Mouse (Mus musculus): ENCODE results near the gene Macc1. TPM values are rescaled to one million over a fixed set of nuclear protein-coding genes. Genes with fewer than 3 reads are reported as not detected.

Gene Macc1
- polyA plus RNA-seq (2014; fragmentation: Nextera tagmentation; extraction: Ambion mirVana) = 0.07 and 0.13 TPM in 2 replicates

DNA sequence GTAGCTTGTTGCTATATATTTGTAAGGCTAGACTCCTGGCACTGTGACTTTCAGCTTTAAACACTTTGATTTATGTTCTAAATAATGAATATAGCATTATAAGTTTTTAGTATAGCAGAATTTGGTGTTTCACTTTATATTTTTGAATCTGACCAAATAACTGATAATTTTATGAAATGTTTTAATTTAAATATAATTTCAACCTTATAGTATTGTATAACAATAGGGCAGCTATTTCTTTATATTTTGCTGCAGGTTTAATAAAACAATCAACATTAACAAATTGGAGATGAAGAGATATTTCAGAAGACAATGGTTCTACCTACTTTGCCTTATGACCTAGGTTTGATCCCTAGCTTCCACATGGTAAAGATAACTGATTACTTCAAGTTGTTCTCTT lies at the start of gene Macc1:
TSS of gene Macc1 (plus strand) at position 301 of the 400 bp plus-strand sequence.
- no peaks in the 10 kb centered on the region for H3K36me3 ChIP-seq (ENCODE audit: control insufficient read depth, insufficient read depth, low read length)
- H3K9ac ChIP-seq (ENCODE audit: low read depth, low read length) = no peak within 1 kb of the TSS
- no peaks in the 10 kb centered on the region for H3K27me3 ChIP-seq (ENCODE audit: control insufficient read depth, insufficient read depth, low read length)
- H3K27ac ChIP-seq (ENCODE audit: low read depth, low read length) = no peak within 1 kb of the TSS
- H3K4me3 ChIP-seq (ENCODE audit: low read depth, low read length) = no peak within 1 kb of the TSS
- no peak for ATAC-seq (replicated peaks; ENCODE audit: insufficient number of reproducible peaks, low FRiP score, low TSS enrichment)
- no peak within 1 kb of the TSS for H3K4me2 ChIP-seq
- no peaks in the 10 kb centered on the region for H3K9me3 ChIP-seq (replicated peaks; ENCODE audit: control insufficient read depth, low read length)
- H3K4me1 ChIP-seq (ENCODE audit: control insufficient read depth, insufficient read depth, low read length) = no peaks in the 10 kb centered on the region

DNA sequence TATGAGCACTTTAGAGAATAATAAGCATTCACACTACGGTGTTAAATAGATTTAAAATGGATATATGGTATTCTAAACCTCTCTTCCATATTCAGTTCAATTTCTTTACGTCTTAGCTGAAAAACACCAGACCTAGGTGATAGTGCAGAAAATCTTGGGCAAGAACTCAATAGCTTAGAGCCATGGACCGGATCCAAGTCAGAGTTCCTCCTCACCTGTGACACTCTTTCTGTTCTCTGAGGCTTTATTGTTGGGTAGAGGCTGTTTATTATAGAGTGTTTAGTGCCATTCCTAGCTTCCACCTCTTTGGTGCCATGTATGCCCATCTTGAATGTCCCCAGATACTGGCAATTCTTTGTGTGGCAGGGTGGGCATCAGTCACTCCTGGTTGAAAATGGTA lies 49.6 kb upstream of the Macc1 start:
- H3K27ac ChIP-seq (ENCODE audit: low read depth, low read length) = no peak overlapping the region
- no peak for ATAC-seq (replicated peaks; ENCODE audit: insufficient number of reproducible peaks, low FRiP score, low TSS enrichment)
- H3K4me3 ChIP-seq (ENCODE audit: low read depth, low read length) = no peak overlapping the region
- H3K36me3 ChIP-seq (ENCODE audit: control insufficient read depth, insufficient read depth, low read length) = no peaks in the 10 kb centered on the region
- no peaks in the 10 kb centered on the region for H3K4me1 ChIP-seq (ENCODE audit: control insufficient read depth, insufficient read depth, low read length)
- 83% methylated on average over 3 of the region's 3 CpGs for WGBS (ENCODE audit: insufficient replicate concordance)
- H3K9ac ChIP-seq (ENCODE audit: low read depth, low read length) = no peak overlapping the region
- H3K9me3 ChIP-seq (replicated peaks; ENCODE audit: control insufficient read depth, low read length) = no peaks in the 10 kb centered on the region
- H3K4me2 ChIP-seq = no peak overlapping the region
- H3K27me3 ChIP-seq (ENCODE audit: control insufficient read depth, insufficient read depth, low read length) = no peaks in the 10 kb centered on the region

DNA sequence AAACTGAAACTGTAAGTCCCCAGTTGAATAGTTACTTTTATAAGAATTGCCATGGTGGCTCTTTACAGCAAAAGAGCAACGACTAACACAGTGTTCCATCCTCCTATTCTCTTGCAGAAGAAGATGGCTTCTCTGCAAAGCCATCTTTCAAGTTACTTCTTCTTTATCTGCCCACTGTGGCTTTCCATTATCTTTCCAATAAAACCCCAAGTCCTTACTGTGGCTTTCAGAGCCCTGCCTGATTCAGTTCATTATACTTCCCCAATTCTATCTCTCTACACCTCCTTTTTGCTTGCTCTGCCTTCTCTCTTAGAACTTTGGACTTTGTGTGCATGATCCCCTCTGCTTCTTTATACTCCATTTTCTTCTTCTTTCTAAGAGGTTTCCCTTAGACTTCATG lies 45.3 kb upstream of the Macc1 start:
- WGBS (ENCODE audit: insufficient replicate concordance) = 76% methylated on average over 1 of the region's 1 CpGs
- no peak for ATAC-seq (replicated peaks; ENCODE audit: insufficient number of reproducible peaks, low FRiP score, low TSS enrichment)
- Histone ChIP-seq H3K4me3 (ENCODE audit: low read depth, low read length) (no peak overlapping the region), H3K27me3 (ENCODE audit: control insufficient read depth, insufficient read depth, low read length) (no peaks in the 10 kb centered on the region), H3K4me2 (no peak overlapping the region), H3K9me3 (replicated peaks; ENCODE audit: control insufficient read depth, low read length) (no peaks in the 10 kb centered on the region), H3K4me1 (ENCODE audit: control insufficient read depth, insufficient read depth, low read length) (no peaks in the 10 kb centered on the region), H3K9ac (ENCODE audit: low read depth, low read length) (no peak overlapping the region), H3K27ac (ENCODE audit: low read depth, low read length) (no peak overlapping the region), H3K36me3 (ENCODE audit: control insufficient read depth, insufficient read depth, low read length) (no peaks in the 10 kb centered on the region)

DNA sequence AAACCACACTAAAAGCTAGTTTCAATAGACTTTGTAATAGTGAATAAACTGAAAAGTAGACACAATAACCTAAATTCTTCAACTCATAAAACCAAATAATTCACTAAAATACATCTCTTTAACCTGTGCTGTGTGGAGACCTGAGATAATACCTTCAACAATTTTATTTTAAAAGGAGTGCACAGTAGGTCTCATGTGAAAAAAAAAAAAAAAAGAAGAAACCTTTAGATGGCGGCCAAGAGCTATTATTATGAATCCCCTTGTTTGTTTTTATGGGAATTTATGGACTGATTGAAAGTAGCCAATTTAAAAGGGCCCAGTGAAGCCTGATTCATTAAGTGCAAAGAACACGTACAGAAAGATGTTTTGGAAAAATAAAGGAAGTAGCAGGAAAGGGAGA lies 44.0 kb upstream of the Macc1 start:
- Histone ChIP-seq H3K4me2 (no peak overlapping the region), H3K4me1 (ENCODE audit: control insufficient read depth, insufficient read depth, low read length) (no peaks in the 10 kb centered on the region), H3K27me3 (ENCODE audit: control insufficient read depth, insufficient read depth, low read length) (no peaks in the 10 kb centered on the region), H3K4me3 (ENCODE audit: low read depth, low read length) (no peak overlapping the region), H3K27ac (ENCODE audit: low read depth, low read length) (no peak overlapping the region), H3K36me3 (ENCODE audit: control insufficient read depth, insufficient read depth, low read length) (no peaks in the 10 kb centered on the region), H3K9ac (ENCODE audit: low read depth, low read length) (no peak overlapping the region), H3K9me3 (replicated peaks; ENCODE audit: control insufficient read depth, low read length) (no peaks in the 10 kb centered on the region)
- WGBS (ENCODE audit: insufficient replicate concordance) = 75% methylated on average over 2 of the region's 2 CpGs
- no peak for ATAC-seq (replicated peaks; ENCODE audit: insufficient number of reproducible peaks, low FRiP score, low TSS enrichment)

DNA sequence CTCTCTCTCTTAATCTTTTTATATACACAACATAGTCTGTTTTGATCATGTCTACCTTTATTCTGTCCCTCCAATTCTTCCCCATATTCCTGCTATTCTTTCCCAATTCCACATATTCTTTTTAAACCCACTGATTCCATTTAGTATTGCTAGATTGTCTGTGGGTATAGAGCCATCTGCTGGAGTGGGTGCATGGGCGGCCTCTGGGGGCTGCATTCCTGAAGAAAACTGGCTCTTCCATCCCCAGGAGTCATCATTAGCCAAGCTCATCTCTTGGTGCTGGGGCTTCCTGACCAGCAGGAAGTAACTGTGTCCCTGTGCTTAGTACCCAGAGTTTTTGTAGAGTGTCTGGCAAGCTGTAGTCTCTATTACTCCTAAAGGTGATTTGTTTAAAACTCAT lies 42.1 kb upstream of the Macc1 start:
- no peak overlapping the region for H3K9ac ChIP-seq (ENCODE audit: low read depth, low read length)
- no peak for ATAC-seq (replicated peaks; ENCODE audit: insufficient number of reproducible peaks, low FRiP score, low TSS enrichment)
- H3K27ac ChIP-seq (ENCODE audit: low read depth, low read length) = no peak overlapping the region
- no peaks in the 10 kb centered on the region for H3K27me3 ChIP-seq (ENCODE audit: control insufficient read depth, insufficient read depth, low read length)
- H3K4me2 ChIP-seq = no peak overlapping the region
- H3K9me3 ChIP-seq (replicated peaks; ENCODE audit: control insufficient read depth, low read length) = no peaks in the 10 kb centered on the region
- 68% methylated on average over 1 of the region's 1 CpGs for WGBS (ENCODE audit: insufficient replicate concordance)
- H3K36me3 ChIP-seq (ENCODE audit: control insufficient read depth, insufficient read depth, low read length) = no peaks in the 10 kb centered on the region
- H3K4me3 ChIP-seq (ENCODE audit: low read depth, low read length) = no peak overlapping the region
- no peaks in the 10 kb centered on the region for H3K4me1 ChIP-seq (ENCODE audit: control insufficient read depth, insufficient read depth, low read length)

DNA sequence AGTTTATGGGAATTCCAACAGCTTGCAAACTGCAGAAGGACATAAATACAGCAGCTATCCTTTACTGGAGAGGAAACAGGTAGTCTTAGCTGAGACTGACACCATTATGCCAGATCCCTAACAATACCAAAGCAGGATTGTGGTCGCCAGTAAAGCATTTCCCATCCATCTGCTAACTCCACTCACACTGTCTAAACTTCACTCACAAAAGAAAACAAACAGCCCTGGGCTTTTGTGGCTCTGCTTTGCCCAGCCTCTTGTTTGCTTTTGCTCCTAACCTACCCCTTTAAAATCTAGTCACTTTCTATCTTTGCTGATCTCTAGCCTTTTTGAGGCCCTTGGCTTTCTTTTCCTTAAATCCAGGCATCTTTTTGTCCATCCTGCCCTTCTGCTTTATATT lies 40.5 kb upstream of the Macc1 start:
- no peak overlapping the region for H3K4me3 ChIP-seq (ENCODE audit: low read depth, low read length)
- WGBS (ENCODE audit: insufficient replicate concordance) = 4% methylated on average over 1 of the region's 1 CpGs
- no peaks in the 10 kb centered on the region for H3K27me3 ChIP-seq (ENCODE audit: control insufficient read depth, insufficient read depth, low read length)
- no peak overlapping the region for H3K4me2 ChIP-seq
- ATAC-seq (replicated peaks; ENCODE audit: insufficient number of reproducible peaks, low FRiP score, low TSS enrichment) = no peak
- H3K36me3 ChIP-seq (ENCODE audit: control insufficient read depth, insufficient read depth, low read length) = no peaks in the 10 kb centered on the region
- H3K9me3 ChIP-seq (replicated peaks; ENCODE audit: control insufficient read depth, low read length) = no peaks in the 10 kb centered on the region
- no peak overlapping the region for H3K27ac ChIP-seq (ENCODE audit: low read depth, low read length)
- no peaks in the 10 kb centered on the region for H3K4me1 ChIP-seq (ENCODE audit: control insufficient read depth, insufficient read depth, low read length)
- no peak overlapping the region for H3K9ac ChIP-seq (ENCODE audit: low read depth, low read length)

DNA sequence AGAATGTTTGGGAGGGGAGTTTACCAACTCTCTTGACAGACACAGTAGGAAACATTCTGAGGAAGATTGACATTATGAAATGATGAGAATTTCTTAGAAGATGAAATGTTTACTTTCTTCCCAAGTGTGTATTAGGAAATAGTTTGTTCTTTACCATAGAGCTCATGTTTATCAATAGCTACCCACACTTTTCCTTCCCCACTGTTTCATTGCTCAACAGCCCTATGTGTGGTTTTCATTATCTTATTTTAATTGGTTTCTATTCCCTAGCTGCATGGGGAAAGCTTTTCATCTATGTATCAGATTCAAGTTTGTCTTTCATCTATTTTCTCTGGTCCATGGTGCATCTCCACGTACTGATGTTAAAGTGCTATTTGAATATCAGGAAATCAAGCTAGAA lies 37.8 kb upstream of the Macc1 start:
- H3K27me3 ChIP-seq (ENCODE audit: control insufficient read depth, insufficient read depth, low read length) = no peaks in the 10 kb centered on the region
- no peak overlapping the region for H3K9ac ChIP-seq (ENCODE audit: low read depth, low read length)
- WGBS (ENCODE audit: insufficient replicate concordance) = 76% methylated on average over 1 of the region's 1 CpGs
- no peak overlapping the region for H3K27ac ChIP-seq (ENCODE audit: low read depth, low read length)
- H3K9me3 ChIP-seq (replicated peaks; ENCODE audit: control insufficient read depth, low read length) = no peaks in the 10 kb centered on the region
- no peak overlapping the region for H3K4me3 ChIP-seq (ENCODE audit: low read depth, low read length)
- H3K4me1 ChIP-seq (ENCODE audit: control insufficient read depth, insufficient read depth, low read length) = no peaks in the 10 kb centered on the region
- ATAC-seq (replicated peaks; ENCODE audit: insufficient number of reproducible peaks, low FRiP score, low TSS enrichment) = no peak
- H3K36me3 ChIP-seq (ENCODE audit: control insufficient read depth, insufficient read depth, low read length) = no peaks in the 10 kb centered on the region
- H3K4me2 ChIP-seq = no peak overlapping the region

DNA sequence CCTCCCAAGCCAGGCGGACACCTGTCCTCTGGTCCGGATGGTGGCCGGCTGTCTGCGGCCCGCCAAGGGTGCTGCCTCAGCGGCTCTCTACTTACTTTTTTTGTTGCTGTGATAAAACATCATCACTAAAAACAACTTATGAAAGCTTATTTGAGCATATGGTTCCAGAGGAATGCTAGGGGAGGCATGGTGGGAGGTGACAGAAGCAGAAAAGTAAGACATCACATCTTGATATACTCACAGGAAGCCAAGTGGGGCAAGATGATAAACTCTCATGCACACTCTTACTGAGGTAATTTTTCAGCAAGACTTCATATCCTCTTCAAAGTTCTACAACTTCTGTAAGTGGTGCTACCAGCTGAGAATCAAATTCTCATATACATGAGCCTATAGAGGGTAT lies 22.5 kb upstream of the Macc1 start:
- no peak overlapping the region for H3K4me2 ChIP-seq
- H3K4me3 ChIP-seq (ENCODE audit: low read depth, low read length) = no peak overlapping the region
- WGBS (ENCODE audit: insufficient replicate concordance) = 90% methylated on average over 4 of the region's 6 CpGs
- no peaks in the 10 kb centered on the region for H3K9me3 ChIP-seq (replicated peaks; ENCODE audit: control insufficient read depth, low read length)
- H3K4me1 ChIP-seq (ENCODE audit: control insufficient read depth, insufficient read depth, low read length) = no peaks in the 10 kb centered on the region
- no peaks in the 10 kb centered on the region for H3K36me3 ChIP-seq (ENCODE audit: control insufficient read depth, insufficient read depth, low read length)
- no peak overlapping the region for H3K27ac ChIP-seq (ENCODE audit: low read depth, low read length)
- ATAC-seq (replicated peaks; ENCODE audit: insufficient number of reproducible peaks, low FRiP score, low TSS enrichment) = no peak
- no peak overlapping the region for H3K9ac ChIP-seq (ENCODE audit: low read depth, low read length)
- no peaks in the 10 kb centered on the region for H3K27me3 ChIP-seq (ENCODE audit: control insufficient read depth, insufficient read depth, low read length)

DNA sequence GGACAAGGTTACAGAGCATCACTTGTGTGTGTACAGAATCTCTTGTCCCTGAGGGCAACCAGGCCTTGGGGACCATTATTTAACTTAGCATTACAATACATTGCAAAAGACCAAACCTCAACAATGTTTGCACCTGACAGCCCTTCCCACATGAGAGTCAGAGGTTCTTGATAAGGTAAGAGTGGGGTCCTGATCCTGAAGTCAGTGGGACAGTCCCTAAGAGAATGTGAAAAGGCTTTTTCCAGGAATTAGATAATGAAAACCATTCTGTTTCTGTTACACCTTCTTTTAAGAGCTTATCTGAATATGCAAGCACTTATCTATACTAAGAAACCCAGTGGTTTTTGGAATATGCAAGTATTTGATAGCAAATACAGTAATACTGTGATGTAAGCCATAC lies 10.5 kb upstream of the Macc1 start:
- no peaks in the 10 kb centered on the region for H3K36me3 ChIP-seq (ENCODE audit: control insufficient read depth, insufficient read depth, low read length)
- H3K9ac ChIP-seq (ENCODE audit: low read depth, low read length) = no peak overlapping the region
- no peaks in the 10 kb centered on the region for H3K4me1 ChIP-seq (ENCODE audit: control insufficient read depth, insufficient read depth, low read length)
- no peak overlapping the region for H3K27ac ChIP-seq (ENCODE audit: low read depth, low read length)
- no peak for ATAC-seq (replicated peaks; ENCODE audit: insufficient number of reproducible peaks, low FRiP score, low TSS enrichment)
- H3K4me3 ChIP-seq (ENCODE audit: low read depth, low read length) = no peak overlapping the region
- H3K27me3 ChIP-seq (ENCODE audit: control insufficient read depth, insufficient read depth, low read length) = no peaks in the 10 kb centered on the region
- H3K9me3 ChIP-seq (replicated peaks; ENCODE audit: control insufficient read depth, low read length) = no peaks in the 10 kb centered on the region
- H3K4me2 ChIP-seq = no peak overlapping the region

All from heart, embryonic 11.5 days (tissue).